ENCODE assay signal across 35 mouse cellular contexts in genomic region chr6:117709212-117709611, GRCm38 (mm10).
"Had no signal": no experiment of that assay in that cellular context is flagged by ENCODE, and none has a peak within 500 bp of the region (broad histone marks: within the 10 kb centered on the region; RNA-seq: fewer than 3 reads in every experiment).

No protein-coding gene starts in this region.

- H3K4me3 ChIP-seq: heart, embryonic 12.5 days; heart, embryonic 13.5 days; heart, embryonic 15.5 days; hindbrain, embryonic 10.5 days; hindbrain, embryonic 12.5 days; hindbrain, embryonic 13.5 days; hindbrain, embryonic 15.5 days; intestine, embryonic 15.5 days; kidney, embryonic 15.5 days; layer of hippocampus, adult 2 months; left cerebral cortex, adult 2 months had no signal

- H3K9ac ChIP-seq: heart, embryonic 12.5 days; heart, embryonic 13.5 days; heart, embryonic 15.5 days; hindbrain, embryonic 12.5 days; hindbrain, embryonic 13.5 days; hindbrain, embryonic 14.5 days; hindbrain, embryonic 15.5 days; intestine, embryonic 15.5 days; kidney, embryonic 15.5 days had no signal

- ATAC-seq: hindbrain, embryonic 16.5 days; hindbrain, postnatal 0 days; inflammation-experienced regulatory T-cells, adult 6 months; intestine, embryonic 15.5 days; intestine, embryonic 16.5 days; intestine, postnatal 0 days had no signal

- H3K36me3 ChIP-seq: heart, embryonic 12.5 days; heart, embryonic 13.5 days; heart, embryonic 15.5 days; hindbrain, embryonic 10.5 days; hindbrain, embryonic 12.5 days; hindbrain, embryonic 13.5 days; hindbrain, embryonic 15.5 days; intestine, embryonic 15.5 days; kidney, embryonic 15.5 days had no signal

- DNase-seq: heart, postnatal 10 days; heart, postnatal 14 days; heart, postnatal 36 days; heart, postnatal 4 days; kidney, adult 11 months; kidney, adult 18-20 months; kidney, adult 2 months; kidney, adult 8-10 months; kidney, adult 9 months; kidney, postnatal 10 days; kidney, postnatal 14 days; kidney, postnatal 25 days; kidney, postnatal 36 days; kidney, postnatal 4 days; layer of hippocampus, adult 9-11 months; layer of hippocampus, postnatal 36 days had no signal

- H3K27ac ChIP-seq: heart, embryonic 13.5 days; heart, embryonic 15.5 days; hindbrain, embryonic 10.5 days; hindbrain, embryonic 12.5 days; hindbrain, embryonic 13.5 days; hindbrain, embryonic 14.5 days; hindbrain, embryonic 15.5 days; hindbrain, postnatal 0 days; intestine, embryonic 15.5 days; kidney, embryonic 15.5 days; kidney, postnatal 0 days; layer of hippocampus, adult 2 months; left cerebral cortex, adult 2 months had no signal

- H3K9me3 ChIP-seq: heart, embryonic 13.5 days; heart, embryonic 15.5 days; hindbrain, embryonic 10.5 days; hindbrain, embryonic 12.5 days; hindbrain, embryonic 13.5 days; hindbrain, embryonic 15.5 days; intestine, embryonic 15.5 days; kidney, embryonic 15.5 days had no signal

- H3K4me1 ChIP-seq: heart, embryonic 13.5 days; heart, embryonic 15.5 days; hindbrain, embryonic 12.5 days; hindbrain, embryonic 13.5 days; hindbrain, embryonic 15.5 days; intestine, embryonic 15.5 days; kidney, embryonic 15.5 days had no signal

- H3K4me2 ChIP-seq: heart, embryonic 11.5 days; heart, embryonic 12.5 days; heart, embryonic 13.5 days; heart, embryonic 15.5 days; hindbrain, embryonic 12.5 days; hindbrain, embryonic 13.5 days; hindbrain, embryonic 14.5 days; hindbrain, embryonic 15.5 days; intestine, embryonic 15.5 days; kidney, embryonic 15.5 days had no signal

- H3K27me3 ChIP-seq: heart, embryonic 13.5 days; heart, embryonic 15.5 days; hindbrain, embryonic 12.5 days; hindbrain, embryonic 13.5 days; hindbrain, embryonic 15.5 days; intestine, embryonic 15.5 days; kidney, embryonic 15.5 days had no signal
